Mouse (Mus musculus) embryonic fibroblast, embryonic 13.5 days (primary cell): ENCODE results near the gene Slc2a12.

ENCODE experiments used
- CTCF ChIP-seq: IDR thresholded peaks from 2 replicates; pipeline ENCODE4 v1.5.1; 2011; ENCODE audit warnings: mild to moderate bottlenecking, control low read depth, low read length, moderate library complexity, borderline replicate concordance; ENCODE audit not compliant: insufficient read depth
- POLR2A ChIP-seq: IDR thresholded peaks from 2 replicates; pipeline ENCODE4 v1.6.1; 2011; ENCODE audit warnings: low read depth, mild to moderate bottlenecking, control low read depth, low read length, moderate library complexity

GRCm38 (mm10) chr10:22598908-22599480, 45.8 kb upstream of the Slc2a12 start:
- TF ChIP-seq CTCF (no peak), POLR2A (no peak)
